Mouse (Mus musculus) G1E (cell line): ENCODE data around the gene Tuba1a. TPM values are rescaled to one million over a fixed set of nuclear protein-coding genes. Genes with fewer than 3 reads are reported as not detected.

Source experiments
- ATAC-seq: 2 replicates; pipeline ENCODE4 v1.8.0; 2016; ENCODE audit warnings: mild to moderate bottlenecking; ENCODE audit not compliant: insufficient number of reproducible peaks, poor library complexity, low FRiP score, severe bottlenecking; ENCODE audit errors: extremely low read depth
- DNase-seq: peaks from one replicate; pipeline ENCODE4 v3.0.0; 2012; ENCODE audit warnings: low spot score
- H3K27me3 ChIP-seq: 2 replicates; pipeline ENCODE4 v1.6.1; 2012; ENCODE audit warnings: mild to moderate bottlenecking, low read length, inconsistent platforms; ENCODE audit not compliant: insufficient read depth
- H3K36me3 ChIP-seq: replicated peaks from 2 replicates; pipeline ENCODE3; 2012; ENCODE audit warnings: mild to moderate bottlenecking, inconsistent platforms
- H3K4me1 ChIP-seq: 2 replicates; pipeline ENCODE4 v1.6.1; 2012; ENCODE audit warnings: low read depth, low read length, inconsistent platforms, mixed read lengths; ENCODE audit not compliant: insufficient read depth
- H3K4me3 ChIP-seq: 2 replicates; pipeline ENCODE4 v1.5.1; 2012; ENCODE audit warnings: low read depth, mild to moderate bottlenecking, inconsistent platforms, low read length, moderate library complexity, mixed read lengths
- H3K9me3 ChIP-seq: replicated peaks from 2 replicates; pipeline ENCODE4 v1.6.1; 2012; ENCODE audit warnings: inconsistent platforms
- CTCF ChIP-seq: IDR thresholded peaks from 2 replicates; pipeline ENCODE4 v1.5.1; 2012; ENCODE audit warnings: low read depth, low read length, inconsistent platforms, mixed read lengths
- GATA1 ChIP-seq: IDR thresholded peaks from 2 replicates; pipeline ENCODE4 v1.6.1; 2012; ENCODE audit warnings: borderline replicate concordance, low read length, inconsistent platforms, mixed read lengths
- GATA2 ChIP-seq: IDR thresholded peaks from 2 replicates; pipeline ENCODE4 v1.6.1; 2012; ENCODE audit warnings: low read depth, low read length, inconsistent platforms, borderline replicate concordance
- POLR2AphosphoS5 ChIP-seq: IDR thresholded peaks from 2 replicates; pipeline ENCODE4 v1.6.1; 2012; ENCODE audit warnings: low read depth, low read length, inconsistent platforms; ENCODE audit not compliant: insufficient replicate concordance
- TAL1 ChIP-seq: conservative IDR thresholded peaks from 2 replicates; pipeline ENCODE4 v1.6.1; 2012; ENCODE audit warnings: low read depth, low read length, inconsistent platforms, mixed read lengths
- polyA plus RNA-seq: library from polyadenylated mRNA; stranded (reverse); fragments of >175 nt; gene quantifications from 2 replicates; pipeline ENCODE4 v1.2.3, GENCODE M21; 2012
- total RNA-seq, 2 experiments: library from RNA; stranded (forward) in 1 of 2; stranded (reverse) in 1 of 2; fragments of 200-1000 nt in 1 of 2; fragments of >200 nt in 1 of 2; fragmentation: Nextera tagmentation in 1 of 2; gene quantifications; 2 replicates each; pipeline ENCODE4 v1.2.3; 2014 to 2017

Tuba1a gene
- total and polyA plus RNA-seq, 3 experiments = 3.3 to 35.9 (median 22.3) TPM

DNA sequence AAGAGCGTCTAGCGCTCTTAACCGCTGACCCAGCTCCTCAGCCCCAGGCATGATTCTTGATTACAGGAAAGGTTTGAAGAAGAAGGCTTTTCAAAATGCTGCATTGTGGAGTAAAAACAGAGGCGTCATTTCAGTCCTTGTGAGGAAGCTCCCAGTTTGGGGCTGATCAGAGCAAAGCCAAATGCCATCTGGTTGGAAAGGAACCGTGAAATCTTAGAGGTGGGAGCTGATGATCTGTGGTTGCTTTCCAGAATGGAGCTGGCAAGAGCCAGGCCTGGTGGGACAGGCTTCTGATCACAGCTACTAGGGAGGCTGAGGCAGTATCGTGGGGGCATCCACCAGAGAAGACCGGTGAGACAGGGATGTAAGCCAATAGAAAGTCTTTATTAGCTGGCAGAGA, 43.3 kb upstream of the Tuba1a start:
- Histone ChIP-seq H3K27me3 (peaks cover 10% of the 10 kb centered on the region), H3K4me1 (peaks cover 30% of the 10 kb centered on the region), H3K4me3 (no peak overlapping the region), H3K36me3 (no peaks in the 10 kb centered on the region), H3K9me3 (no peaks in the 10 kb centered on the region)
- ATAC-seq (no peak), DNase-seq (no peak)
- TF ChIP-seq GATA1 (no peak), POLR2AphosphoS5 (no peak), GATA2 (no peak), TAL1 (no peak), CTCF (no peak)

DNA sequence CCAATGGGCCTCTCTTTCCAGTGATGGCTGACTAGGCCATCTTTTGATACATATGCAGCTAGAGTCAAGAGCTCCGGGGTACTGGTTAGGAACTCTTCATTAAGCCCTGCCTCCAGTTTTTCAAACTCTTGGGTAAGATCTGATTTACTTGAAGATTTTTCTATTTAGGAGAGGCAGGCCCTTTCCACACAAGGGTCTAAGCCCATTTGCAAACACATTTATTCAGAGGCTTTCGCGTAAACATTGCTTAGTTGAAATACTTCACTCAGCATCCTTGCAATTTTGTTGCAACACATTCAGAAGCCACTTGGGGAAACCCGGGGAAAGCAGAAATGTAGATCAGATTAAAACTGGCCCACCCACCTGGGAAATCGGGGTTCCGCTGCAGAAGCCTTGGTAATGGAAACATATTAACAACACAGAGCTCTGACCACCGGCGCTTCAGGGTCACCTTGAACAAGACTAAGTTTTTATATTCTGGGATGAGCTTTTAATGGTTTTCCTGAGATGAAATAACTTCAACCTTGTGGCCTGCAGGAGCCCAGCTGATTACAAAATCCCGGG, 41.5 kb upstream of the Tuba1a start:
- no peaks in the 10 kb centered on the region for H3K9me3 ChIP-seq
- DNase-seq (no peak), ATAC-seq (no peak)
- peaks cover 5% of the 10 kb centered on the region; the same call in 1 of the 2 replicates for H3K27me3 ChIP-seq
- H3K36me3 ChIP-seq = no peaks in the 10 kb centered on the region
- no peak overlapping the region for H3K4me3 ChIP-seq
- no peak for TF ChIP-seq GATA2
- TF ChIP-seq GATA1 = no peak
- no peak for TF ChIP-seq CTCF
- no peak for TF ChIP-seq TAL1
- TF ChIP-seq POLR2AphosphoS5 = no peak
- H3K4me1 ChIP-seq = peaks cover 44% of the 10 kb centered on the region

- no peak; the same call in 1 of the 2 replicates for ATAC-seq
- peaks cover 52% of the 10 kb centered on the region for H3K4me1 ChIP-seq
- no peaks in the 10 kb centered on the region for H3K36me3 ChIP-seq
- no peaks in the 10 kb centered on the region for H3K9me3 ChIP-seq
- DNase-seq = peak; percentile 78
- TF ChIP-seq GATA1 (no peak), TAL1 (no peak), GATA2 (no peak), POLR2AphosphoS5 (no peak), CTCF (peak; percentile 73)
- no peak overlapping the region; the same call in 1 of the 2 replicates for H3K4me3 ChIP-seq
- H3K27me3 ChIP-seq = peaks cover 5% of the 10 kb centered on the region; the same call in 1 of the 2 replicates
Measured at GRCm38 (mm10) chr15:98993865-98994264, 40.4 kb upstream of the Tuba1a start.

GRCm38 (mm10) chr15:98993093-98993793, 39.7 kb upstream of the Tuba1a start:
- 0 out of 2 replicates have a peak, but pooled peaks cover 3% of the 10 kb centered on the region for H3K27me3 ChIP-seq
- H3K36me3 ChIP-seq = no peaks in the 10 kb centered on the region
- H3K4me1 ChIP-seq = peaks cover 50% of the 10 kb centered on the region
- H3K4me3 ChIP-seq = peak overlapping the region; percentile 71
- ATAC-seq (peak; percentile 46), DNase-seq (peak; percentile 86)
- no peaks in the 10 kb centered on the region for H3K9me3 ChIP-seq
- TF ChIP-seq TAL1 (no peak), CTCF (peak; percentile 95), GATA1 (no peak)

GRCm38 (mm10) chr15:98992086-98992912, 38.8 kb upstream of the Tuba1a start:
- ATAC-seq (peak; percentile 72; the same call in 1 of the 2 replicates), DNase-seq (peak; percentile 81)
- Histone ChIP-seq H3K4me3 (peak overlapping the region; percentile 71; the same call in 1 of the 2 replicates), H3K36me3 (no peaks in the 10 kb centered on the region), H3K9me3 (no peaks in the 10 kb centered on the region), H3K27me3 (no peaks in the 10 kb centered on the region; the same call in 1 of the 2 replicates), H3K4me1 (peaks cover 48% of the 10 kb centered on the region)
- TF ChIP-seq TAL1 (no peak), GATA1 (no peak), POLR2AphosphoS5 (no peak), CTCF (no peak), GATA2 (no peak)
